Mouse (Mus musculus): ENCODE measurements at regions not wholly inside any gene's neighbourhood (a gene's known extent, or its start where the extent isn't known, plus 50 kb on each side); places are given as distances from the start of the nearest gene placed in this dataset.

- WGBS, result 2% methylated on average over 8 of the region's 8 CpGs
- Histone ChIP-seq H3K36me3 (ENCODE audit: control insufficient read depth, insufficient read depth, low read length) (no peaks in the 10 kb centered on the region), H3K27ac (ENCODE audit: insufficient read depth, low read depth, low read length) (no peak overlapping the region), H3K4me1 (ENCODE audit: control insufficient read depth, insufficient read depth, insufficient read length, low read length) (no peaks in the 10 kb centered on the region), H3K4me3 (ENCODE audit: low read depth, low read length) (no peak overlapping the region), H3K27me3 (ENCODE audit: control insufficient read depth, insufficient read depth, low read length) (no peaks in the 10 kb centered on the region)
- TF ChIP-seq CTCF (IDR thresholded peaks at IDR 0.05; ENCODE audit: extremely low read depth, insufficient read length, insufficient replicate concordance, low read depth, low read length), result no peak
- no peak for TF ChIP-seq POLR2A (IDR thresholded peaks at IDR 0.05; ENCODE audit: low read depth, low read length)
Measured at GRCm38 (mm10) chr4:125835250-125835649, 189.1 kb upstream of the Csf3r start.

- H3K27me3 ChIP-seq (ENCODE audit: control insufficient read depth, insufficient read depth, low read length), result no peaks in the 10 kb centered on the region
- H3K27ac ChIP-seq (ENCODE audit: insufficient read depth, low read depth, low read length), result no peak overlapping the region
- no peak for TF ChIP-seq POLR2A (IDR thresholded peaks at IDR 0.05; ENCODE audit: low read depth, low read length)
- no peak for TF ChIP-seq CTCF (IDR thresholded peaks at IDR 0.05; ENCODE audit: extremely low read depth, insufficient read length, insufficient replicate concordance, low read depth, low read length)
- no peaks in the 10 kb centered on the region for H3K4me1 ChIP-seq (ENCODE audit: control insufficient read depth, insufficient read depth, insufficient read length, low read length)
- WGBS, result 86% methylated on average over 3 of the region's 3 CpGs
- no peak overlapping the region for H3K4me3 ChIP-seq (ENCODE audit: low read depth, low read length)
- no peaks in the 10 kb centered on the region for H3K36me3 ChIP-seq (ENCODE audit: control insufficient read depth, insufficient read depth, low read length)
Measured at GRCm38 (mm10) chr4:125847568-125847967, 176.8 kb upstream of the Csf3r start.

- 10% methylated on average over 4 of the region's 4 CpGs for WGBS
- TF ChIP-seq POLR2A (IDR thresholded peaks at IDR 0.05; ENCODE audit: low read depth, low read length) (no peak), CTCF (IDR thresholded peaks at IDR 0.05; ENCODE audit: extremely low read depth, insufficient read length, insufficient replicate concordance, low read depth, low read length) (peak; percentile 49; the same call in 1 of the 2 replicates)
- Histone ChIP-seq H3K4me3 (ENCODE audit: low read depth, low read length) (no peak overlapping the region), H3K36me3 (ENCODE audit: control insufficient read depth, insufficient read depth, low read length) (no peaks in the 10 kb centered on the region), H3K27ac (ENCODE audit: insufficient read depth, low read depth, low read length) (no peak overlapping the region), H3K4me1 (ENCODE audit: control insufficient read depth, insufficient read depth, insufficient read length, low read length) (no peaks in the 10 kb centered on the region), H3K27me3 (ENCODE audit: control insufficient read depth, insufficient read depth, low read length) (no peaks in the 10 kb centered on the region)
Measured at GRCm38 (mm10) chr4:125850300-125850699, 174.1 kb upstream of the Csf3r start.

GRCm38 (mm10) chr4:125852545-125852944 lies 171.8 kb upstream of the Csf3r start:
- H3K36me3 ChIP-seq (ENCODE audit: control insufficient read depth, insufficient read depth, low read length), result no peaks in the 10 kb centered on the region
- no peaks in the 10 kb centered on the region for H3K4me1 ChIP-seq (ENCODE audit: control insufficient read depth, insufficient read depth, insufficient read length, low read length)
- no peak for TF ChIP-seq POLR2A (IDR thresholded peaks at IDR 0.05; ENCODE audit: low read depth, low read length)
- H3K27ac ChIP-seq (ENCODE audit: insufficient read depth, low read depth, low read length), result no peak overlapping the region
- H3K4me3 ChIP-seq (ENCODE audit: low read depth, low read length), result no peak overlapping the region
- no peaks in the 10 kb centered on the region for H3K27me3 ChIP-seq (ENCODE audit: control insufficient read depth, insufficient read depth, low read length)
- WGBS, result 57% methylated on average over 4 of the region's 4 CpGs

- whole genome bisulfite sequencing, result 14% methylated on average over 11 of the region's 11 CpGs
- TF ChIP-seq CTCF (IDR thresholded peaks at IDR 0.05; ENCODE audit: extremely low read depth, insufficient read length, insufficient replicate concordance, low read depth, low read length), result no peak
- no peak for TF ChIP-seq POLR2A (IDR thresholded peaks at IDR 0.05; ENCODE audit: low read depth, low read length)
- Histone ChIP-seq H3K27me3 (ENCODE audit: control insufficient read depth, insufficient read depth, low read length) (no peaks in the 10 kb centered on the region), H3K4me3 (ENCODE audit: low read depth, low read length) (no peak overlapping the region), H3K27ac (ENCODE audit: insufficient read depth, low read depth, low read length) (no peak overlapping the region), H3K36me3 (ENCODE audit: control insufficient read depth, insufficient read depth, low read length) (no peaks in the 10 kb centered on the region), H3K4me1 (ENCODE audit: control insufficient read depth, insufficient read depth, insufficient read length, low read length) (no peaks in the 10 kb centered on the region)
Measured at GRCm38 (mm10) chr4:125855983-125856591, 168.3 kb upstream of the Csf3r start.

- Histone ChIP-seq H3K36me3 (ENCODE audit: control insufficient read depth, insufficient read depth, low read length) (no peaks in the 10 kb centered on the region), H3K4me1 (ENCODE audit: control insufficient read depth, insufficient read depth, insufficient read length, low read length) (no peaks in the 10 kb centered on the region), H3K27me3 (ENCODE audit: control insufficient read depth, insufficient read depth, low read length) (no peaks in the 10 kb centered on the region), H3K27ac (ENCODE audit: insufficient read depth, low read depth, low read length) (no peak overlapping the region), H3K4me3 (ENCODE audit: low read depth, low read length) (no peak overlapping the region)
- 66% methylated on average over 5 of the region's 5 CpGs for WGBS
- TF ChIP-seq POLR2A (IDR thresholded peaks at IDR 0.05; ENCODE audit: low read depth, low read length), result no peak
- no peak for TF ChIP-seq CTCF (IDR thresholded peaks at IDR 0.05; ENCODE audit: extremely low read depth, insufficient read length, insufficient replicate concordance, low read depth, low read length)
Measured at GRCm38 (mm10) chr4:125856781-125857180, 167.6 kb upstream of the Csf3r start.

- WGBS, result 32% methylated on average over 8 of the region's 8 CpGs
- H3K27ac ChIP-seq (ENCODE audit: insufficient read depth, low read depth, low read length), result no peak overlapping the region
- TF ChIP-seq CTCF (IDR thresholded peaks at IDR 0.05; ENCODE audit: extremely low read depth, insufficient read length, insufficient replicate concordance, low read depth, low read length) (no peak), POLR2A (IDR thresholded peaks at IDR 0.05; ENCODE audit: low read depth, low read length) (no peak)
- H3K4me3 ChIP-seq (ENCODE audit: low read depth, low read length), result no peak overlapping the region
- no peaks in the 10 kb centered on the region for H3K4me1 ChIP-seq (ENCODE audit: control insufficient read depth, insufficient read depth, insufficient read length, low read length)
- H3K36me3 ChIP-seq (ENCODE audit: control insufficient read depth, insufficient read depth, low read length), result no peaks in the 10 kb centered on the region
- no peaks in the 10 kb centered on the region for H3K27me3 ChIP-seq (ENCODE audit: control insufficient read depth, insufficient read depth, low read length)
Measured at GRCm38 (mm10) chr4:125865057-125865456, 159.3 kb upstream of the Csf3r start.

All from small intestine, adult 2 months (tissue).